8 mouse cellular contexts compared by ENCODE assay signal in the genomic region with DNA sequence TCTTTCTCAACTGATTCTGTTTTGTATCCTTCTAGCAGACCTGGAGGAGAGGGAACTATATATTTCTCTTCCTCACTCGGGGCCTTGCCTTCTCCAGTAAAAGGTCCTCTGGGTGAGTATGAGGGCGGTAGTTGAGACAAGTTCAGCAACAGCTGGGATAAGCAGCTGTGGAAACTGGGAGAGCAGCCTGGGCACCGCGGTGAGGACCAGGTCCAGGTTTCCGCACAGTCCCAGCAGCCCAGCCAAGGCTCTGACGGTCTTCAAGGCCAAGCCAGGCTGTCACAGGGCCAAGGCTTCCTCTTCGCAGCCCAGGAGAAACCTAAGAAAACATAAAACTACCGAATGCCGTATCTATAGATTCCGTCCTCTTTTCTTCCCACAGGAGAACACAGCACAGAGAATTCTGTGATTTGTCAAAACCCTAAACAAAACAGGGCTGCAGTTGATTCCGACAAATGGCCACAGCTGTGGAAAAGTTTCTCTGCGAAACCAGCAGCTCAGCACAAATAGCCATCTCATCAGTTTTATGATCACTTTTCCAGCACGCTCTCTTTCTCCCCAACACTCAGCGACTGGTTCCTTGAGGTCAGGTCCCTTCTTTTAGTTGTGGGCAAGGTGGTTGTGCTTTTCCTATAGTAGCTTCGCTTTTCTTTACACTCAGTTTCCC. TPM values are rescaled to one million over a fixed set of nuclear protein-coding genes. Genes with fewer than 3 reads are reported as not detected.
DNase-seq lines count a peak whose midpoint lies in the region; ATAC-seq lines count a peak whose summit lies in the region.

No protein-coding gene starts in this region.

- peaks cover 3% of the 10 kb centered on the region; the same call in 1 of the 2 replicates for H3K4me1 ChIP-seq in kidney, embryonic 15.5 days

- no peak for ATAC-seq in kidney, embryonic 15.5 days (replicated peaks; ENCODE audit: low FRiP score)
- ATAC-seq in inflammation-experienced regulatory T-cells, adult 6 months: no peak
- no peak for ATAC-seq in frontal cortex, adult (ENCODE audit: low TSS enrichment)

- DNase-seq in kidney, postnatal 10 days: peak; percentile 54
- peak; percentile 68 for DNase-seq in gastrocnemius, adult 18-20 months (ENCODE audit: low spot score)
- peak; percentile 66 to 71 for DNase-seq in heart, postnatal 14 days
- DNase-seq in ovary, postnatal 36 days (ENCODE audit: low spot score): peak; percentile 56
- DNase-seq in layer of hippocampus, adult 9-11 months: no peak

- no peaks in the 10 kb centered on the region for H3K27me3 ChIP-seq in kidney, embryonic 15.5 days

- H3K36me3 ChIP-seq in kidney, embryonic 15.5 days: no peaks in the 10 kb centered on the region

- no peak overlapping the region for H3K27ac ChIP-seq in kidney, embryonic 15.5 days

- no peak overlapping the region for H3K4me2 ChIP-seq in kidney, embryonic 15.5 days

- no peak overlapping the region for H3K4me3 ChIP-seq in kidney, embryonic 15.5 days (replicated peaks)

- no peaks in the 10 kb centered on the region for H3K9me3 ChIP-seq in kidney, embryonic 15.5 days (replicated peaks)

- intact Hi-C loops in heart, postnatal 14 days (cut with DNase I): loop anchor here (5.0 kb wide), 1 partner anchor 52 kb away; no protein-coding TSS in a partner anchor

- 65% methylated on average over 15 of the region's 15 CpGs for WGBS in kidney, embryonic 15.5 days

- H3K9ac ChIP-seq in kidney, embryonic 15.5 days: no peak overlapping the region

RNA-seq across cellular contexts. Expression of a gene that starts 55.5 kb away (rescaled TPM):
- polyA plus RNA-seq in kidney, embryonic 15.5 days (2015; fragmentation: Nextera tagmentation; extraction: Ambion mirVana): 102 and 104 TPM in 2 replicates
- 10 to 100 TPM; 16.4 to 21.0 TPM for total RNA-seq in gastrocnemius, adult 18-20 months (2021)
- total RNA-seq in heart, postnatal 14 days (2021): 10 to 100 TPM; 75.6 to 79.2 TPM
- 1 to 10 TPM in 1 of 3 experiments, under 1 TPM in 2; 0.64 to 1.3 (median 0.71) TPM for polyA plus RNA-seq in inflammation-experienced regulatory T-cells, adult 6 months (2017; shearing (Covaris generic))
